Mouse (Mus musculus) heart, postnatal 10 days (tissue): ENCODE results near the gene Cutal. TPM values are rescaled to one million over a fixed set of nuclear protein-coding genes. Genes with fewer than 3 reads are reported as not detected.

Experiments used
- DNase-seq, 2 experiments: peaks; one replicate each; pipeline ENCODE4 v3.0.0; 2021
- intact Hi-C: fragments of 180-260 bp; cut with DNase I; formaldehyde crosslinking; loops from one replicate; pipeline ENCODE4 v1.15.1; 2025
- total RNA-seq, 2 experiments: library from RNA; stranded (reverse); gene quantifications; 2 replicates each; pipeline ENCODE4 v1.2.3; 2021

The Cutal gene
- total RNA-seq, 2 experiments from 2014 or later = 0.31 to 0.77 TPM

- DNase-seq = peak; percentile 54 to 66
- intact Hi-C loops = no loop called here
These were observed 39.2 kb downstream of the Cutal start, which contains the start of gene Phf19 for GRCm38 (mm10) chr2:34913218-34914068. Gene Phf19, minus strand, starts transcription at chr2:34914026.

GRCm38 (mm10) chr2:34914069-34914822 is 40.0 kb downstream of the Cutal start:
- DNase-seq = peak; percentile 44 to 52
- intact Hi-C loops = no loop called here

GRCm38 (mm10) chr2:34914823-34915082 is 40.6 kb downstream of the Cutal start:
- DNase-seq = no peak
- intact Hi-C loops = no loop called here

GRCm38 (mm10) chr2:34915103-34915502 is 40.9 kb downstream of the Cutal start:
- no peak for DNase-seq
- intact Hi-C loops = no loop called here

- intact Hi-C loops = no loop called here
- DNase-seq = no peak
These were observed 45.9 kb downstream of the Cutal start for GRCm38 (mm10) chr2:34920144-34920543.

- intact Hi-C loops = no loop called here
- no peak for DNase-seq
These were observed 48.5 kb downstream of the Cutal start for GRCm38 (mm10) chr2:34922729-34923128.

GRCm38 (mm10) chr2:34927320-34927719 is 53.1 kb downstream of the Cutal start:
- no peak for DNase-seq
- intact Hi-C loops = no loop called here

GRCm38 (mm10) chr2:34937460-34937859 is 63.3 kb downstream of the Cutal start:
- no peak for DNase-seq
- intact Hi-C loops = no loop called here

- intact Hi-C loops = no loop called here
- peak; percentile 65 to 67 for DNase-seq
These were observed 64.3 kb downstream of the Cutal start for GRCm38 (mm10) chr2:34938269-34939208.

GRCm38 (mm10) chr2:34940246-34940645 is 66.0 kb downstream of the Cutal start:
- DNase-seq = no peak
- intact Hi-C loops = no loop called here

- no peak for DNase-seq
- intact Hi-C loops = no loop called here
These were observed 67.0 kb downstream of the Cutal start for GRCm38 (mm10) chr2:34941061-34941675.

Other genes starting within 250 kb of the Cutal start
- gene Gapvd1, start 119.2 kb upstream of the Cutal start, total RNA-seq = 10 to 100 TPM; 45.7 to 48.1 TPM
- 100 to 1,000 TPM; 390 to 403 TPM for gene Hspa5, start 102.4 kb upstream of the Cutal start, total RNA-seq
- 10 to 100 TPM; 13.0 to 16.7 TPM for gene Rabepk, start 74.5 kb upstream of the Cutal start, total RNA-seq
- gene Fbxw2, start 48.1 kb upstream of the Cutal start, total RNA-seq = 10 to 100 TPM; 56.1 to 62.8 TPM
- gene Gm34653, start 41.4 kb upstream of the Cutal start, total RNA-seq = not detected
- gene Psmd5, start 572 bp downstream of the Cutal start, total RNA-seq = 10 to 100 TPM; 15.7 to 18.6 TPM
- 1 to 10 TPM; 3.5 to 3.8 TPM for gene Phf19, start 39.6 kb downstream of the Cutal start, total RNA-seq
- 1 to 10 TPM; 1.3 to 1.8 TPM for gene Traf1, start 87.4 kb downstream of the Cutal start, total RNA-seq
- not detected for gene Hc, start 187.0 kb downstream of the Cutal start, total RNA-seq
- under 1 TPM in 1 of 2 experiments, not detected in 1; 0.52 TPM for gene AI182371, start 227.1 kb downstream of the Cutal start, total RNA-seq
- gene Cntrl, start 235.1 kb downstream of the Cutal start, total RNA-seq = 10 to 100 TPM; 11.6 to 11.8 TPM